Mouse (Mus musculus): Measurements from ENCODE around the gene Lhfpl4. TPM values are rescaled to one million over a fixed set of nuclear protein-coding genes. Genes with fewer than 3 reads are reported as not detected.

Gene Lhfpl4
- 12.1 and 20.8 TPM in 2 replicates for polyA plus RNA-seq (2016; fragmentation: Nextera tagmentation; extraction: Ambion mirVana)

DNA sequence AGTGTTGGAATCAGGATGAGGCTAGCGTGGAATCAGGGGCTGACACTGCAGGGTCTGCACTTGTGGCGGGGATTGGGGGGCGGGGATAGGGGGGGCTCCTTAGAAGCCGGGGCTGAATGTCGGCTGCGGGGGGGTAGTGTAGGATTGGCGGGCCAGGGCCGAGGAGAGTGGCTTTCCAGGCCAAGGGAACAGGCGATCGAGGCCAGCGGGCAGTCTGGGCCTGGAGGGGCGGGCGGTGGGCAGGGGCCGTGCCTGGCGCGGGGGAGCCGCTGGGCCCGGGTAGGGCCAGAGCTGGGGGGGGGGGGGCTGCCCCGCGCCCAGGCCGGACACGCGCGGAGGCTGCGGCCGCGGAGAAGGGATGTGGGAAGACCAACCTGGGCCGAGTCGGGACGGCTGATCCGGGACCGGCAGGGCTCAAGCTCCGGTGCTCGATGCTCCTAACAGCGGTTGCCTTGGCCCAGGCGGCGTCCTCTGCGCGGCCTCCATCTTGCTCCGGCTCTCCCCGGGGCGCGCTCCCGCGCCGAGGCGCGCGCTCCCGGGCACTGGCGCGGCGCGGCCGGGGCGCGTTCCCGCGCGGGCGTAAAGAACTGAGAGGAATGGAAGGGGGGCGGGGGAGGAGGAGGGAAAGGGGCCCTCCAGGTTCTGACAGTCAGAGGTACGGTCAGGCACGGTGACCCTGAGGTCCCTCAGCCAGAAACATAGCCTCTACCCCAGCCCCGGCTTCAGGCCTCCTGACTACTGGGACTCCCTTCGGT is at the start of gene Lhfpl4:
Gene Lhfpl4 (minus strand): TSS at position 544 of the 755 bp plus-strand sequence.
- Histone ChIP-seq H3K27me3 (ENCODE audit: insufficient read depth, poor library complexity, severe bottlenecking) (peaks cover 45% of the 10 kb centered on the region), H3K4me3 (peak within 1 kb of the TSS; percentile 79), H3K9me3 (no peaks in the 10 kb centered on the region), H3K36me3 (no peaks in the 10 kb centered on the region), H3K27ac (peak within 1 kb of the TSS; percentile 94), H3K4me1 (replicated peaks) (peaks cover 33% of the 10 kb centered on the region)
- under 1% methylated on average over 62 of the region's 66 CpGs for WGBS
- peak; percentile 60 for DNase-seq (ENCODE audit: low spot score)

DNA sequence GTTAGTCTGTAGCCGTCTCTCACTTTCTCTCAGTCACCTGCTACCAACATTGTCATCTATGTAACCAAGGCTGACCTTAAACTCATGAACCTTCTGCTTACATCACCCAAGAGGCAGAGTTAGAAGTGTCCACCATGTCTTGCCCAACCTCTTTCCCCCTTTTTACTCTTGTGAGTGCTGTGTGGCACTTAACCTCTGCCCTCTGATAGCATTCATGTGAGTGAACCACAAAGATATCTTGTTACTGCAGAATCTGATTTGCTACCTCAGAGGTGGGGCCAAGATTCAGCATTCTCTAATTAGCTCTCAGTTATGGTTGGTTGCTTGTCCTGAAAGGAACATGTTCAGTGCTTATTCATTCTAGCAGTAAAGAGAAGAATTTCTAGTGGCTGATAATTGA is 47.6 kb upstream of the Lhfpl4 start:
- Histone ChIP-seq H3K4me1 (replicated peaks) (peaks cover 14% of the 10 kb centered on the region), H3K27me3 (ENCODE audit: insufficient read depth, poor library complexity, severe bottlenecking) (no peaks in the 10 kb centered on the region), H3K4me3 (no peak overlapping the region), H3K36me3 (peaks cover 58% of the 10 kb centered on the region), H3K9me3 (no peaks in the 10 kb centered on the region), H3K27ac (no peak overlapping the region)
- DNase-seq (ENCODE audit: low spot score), result no peak
- WGBS, result 89% methylated on average over 1 of the region's 1 CpGs

DNA sequence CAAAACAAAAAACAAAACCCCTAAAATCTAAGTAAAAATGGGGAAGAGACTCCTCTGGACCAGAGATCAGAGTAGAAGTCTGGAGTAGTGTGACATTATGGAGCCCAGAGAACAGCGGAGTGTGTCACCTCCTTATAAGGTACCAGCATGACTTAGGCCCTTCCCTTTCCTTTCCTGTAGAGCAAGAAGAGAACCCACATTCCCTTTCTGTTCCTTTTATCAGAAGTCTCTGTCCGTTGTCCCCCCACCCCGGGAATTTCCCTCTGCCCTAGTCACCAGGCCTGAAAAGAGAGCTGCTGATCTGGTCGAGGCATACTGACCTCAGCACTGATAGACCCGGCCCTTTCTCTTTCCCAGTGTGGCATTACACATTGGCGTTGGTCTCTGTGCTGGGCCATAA is 43.3 kb upstream of the Lhfpl4 start:
- H3K27ac ChIP-seq, result no peak overlapping the region
- peaks cover 21% of the 10 kb centered on the region for H3K4me1 ChIP-seq (replicated peaks)
- 51% methylated on average over 6 of the region's 6 CpGs for WGBS
- no peak for DNase-seq (ENCODE audit: low spot score)
- no peaks in the 10 kb centered on the region for H3K27me3 ChIP-seq (ENCODE audit: insufficient read depth, poor library complexity, severe bottlenecking)
- H3K9me3 ChIP-seq, result no peaks in the 10 kb centered on the region
- H3K36me3 ChIP-seq, result peaks cover 35% of the 10 kb centered on the region
- H3K4me3 ChIP-seq, result peak overlapping the region; percentile 97

DNA sequence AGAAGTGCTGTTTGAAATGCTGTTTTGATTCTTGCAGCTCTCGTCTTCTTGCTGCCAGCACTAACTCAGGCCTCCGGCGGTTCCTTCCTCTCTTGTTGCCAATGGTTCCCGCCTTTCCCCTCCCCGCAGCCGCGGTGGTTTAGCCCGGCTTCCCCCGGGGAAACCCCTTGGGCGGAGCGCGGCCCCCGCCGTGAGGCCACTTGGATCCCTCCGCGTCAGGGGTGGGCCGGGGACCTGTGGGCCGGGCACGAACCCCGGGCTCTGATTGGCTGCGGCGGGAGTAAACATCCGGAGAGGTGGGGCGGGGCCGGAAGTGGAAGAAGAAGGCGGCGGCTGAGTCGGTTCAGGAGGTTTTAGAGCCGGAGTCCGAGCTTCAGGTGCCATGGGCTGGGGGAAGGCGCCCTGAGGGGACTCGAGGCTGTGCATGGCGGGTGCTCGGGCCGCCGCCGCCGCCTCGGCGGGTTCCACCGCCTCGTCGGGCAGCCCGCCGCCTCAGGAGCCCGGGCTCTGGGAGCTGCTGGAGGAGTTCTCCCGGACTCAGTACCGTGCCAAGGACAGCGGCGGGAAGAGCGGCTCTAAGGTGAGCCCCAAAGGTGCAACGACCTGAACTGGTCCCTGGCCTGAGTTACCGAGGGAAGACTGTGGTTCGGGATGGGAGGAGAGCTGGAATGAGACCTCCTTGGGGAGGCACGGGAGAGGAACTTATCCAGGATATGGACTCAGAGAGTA is 42.5 kb upstream of the Lhfpl4 start, which contains the start of gene Mtmr14:
Gene Mtmr14 (plus strand): TSS at position 302 of the 729 bp plus-strand sequence.
- Histone ChIP-seq H3K27ac (peak within 1 kb of the TSS; percentile 85), H3K4me1 (replicated peaks) (peaks cover 21% of the 10 kb centered on the region)
- under 1% methylated on average over 55 of the region's 55 CpGs for WGBS

DNA sequence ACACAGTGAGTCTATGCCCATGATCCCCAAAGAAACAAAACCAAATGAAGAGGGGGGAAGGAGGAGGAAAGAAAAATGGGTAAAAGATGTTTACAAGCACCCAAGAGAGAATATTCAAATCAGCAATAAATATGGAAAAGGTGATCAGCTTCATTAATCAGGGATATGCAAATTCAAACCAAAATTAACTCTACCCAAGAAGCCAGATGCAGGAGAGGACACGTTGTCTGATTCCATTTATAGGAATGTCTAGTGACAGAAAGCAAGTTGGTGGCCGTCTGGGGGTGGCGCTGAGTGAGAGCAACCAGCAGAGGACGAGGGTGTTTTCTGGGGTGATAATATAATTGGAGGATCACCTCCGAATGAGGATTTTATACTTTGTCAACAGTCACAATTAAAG is 40.0 kb upstream of the Lhfpl4 start:
- Histone ChIP-seq H3K4me3 (no peak overlapping the region), H3K9me3 (peaks cover 4% of the 10 kb centered on the region; the same call in 1 of the 2 replicates), H3K36me3 (peaks cover 6% of the 10 kb centered on the region), H3K27ac (no peak overlapping the region), H3K27me3 (ENCODE audit: insufficient read depth, poor library complexity, severe bottlenecking) (no peaks in the 10 kb centered on the region), H3K4me1 (replicated peaks) (peaks cover 21% of the 10 kb centered on the region)
- DNase-seq (ENCODE audit: low spot score), result no peak
- WGBS, result 67% methylated on average over 5 of the region's 5 CpGs

More for the DNA sequence above, 42.5 kb upstream of the Lhfpl4 start, which contains the start of gene Mtmr14:
- Histone ChIP-seq H3K9me3 (no peaks in the 10 kb centered on the region), H3K27me3 (ENCODE audit: insufficient read depth, poor library complexity, severe bottlenecking) (no peaks in the 10 kb centered on the region), H3K4me3 (peak within 1 kb of the TSS; percentile 97), H3K36me3 (peaks cover 28% of the 10 kb centered on the region)
- peak; percentile 99 for DNase-seq (ENCODE audit: low spot score)

DNA sequence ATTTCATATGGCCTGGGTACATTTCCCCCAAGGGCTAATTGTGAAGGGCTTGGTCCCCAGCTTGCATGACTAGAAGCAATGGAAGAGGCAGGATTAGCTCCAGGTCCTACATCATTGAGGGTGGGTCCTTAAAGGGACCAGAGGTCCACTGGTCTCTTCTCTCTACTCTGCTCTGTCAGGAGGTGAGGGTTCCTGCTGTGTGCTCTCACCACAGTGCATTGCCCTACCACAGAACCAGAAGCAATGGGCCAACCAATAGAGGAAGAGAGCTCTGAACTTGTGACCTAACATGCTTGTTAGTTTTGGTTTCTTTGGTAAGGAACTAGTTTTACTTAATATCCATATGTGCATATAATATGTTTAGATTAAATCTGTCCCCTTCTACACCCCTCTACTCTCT is 31.5 kb upstream of the Lhfpl4 start:
- no peak overlapping the region for H3K4me3 ChIP-seq
- DNase-seq (ENCODE audit: low spot score), result no peak
- H3K27ac ChIP-seq, result no peak overlapping the region
- no peaks in the 10 kb centered on the region for H3K27me3 ChIP-seq (ENCODE audit: insufficient read depth, poor library complexity, severe bottlenecking)
- H3K4me1 ChIP-seq (replicated peaks), result no peaks in the 10 kb centered on the region
- H3K9me3 ChIP-seq, result peaks cover 4% of the 10 kb centered on the region; the same call in 1 of the 2 replicates
- no peaks in the 10 kb centered on the region for H3K36me3 ChIP-seq

DNA sequence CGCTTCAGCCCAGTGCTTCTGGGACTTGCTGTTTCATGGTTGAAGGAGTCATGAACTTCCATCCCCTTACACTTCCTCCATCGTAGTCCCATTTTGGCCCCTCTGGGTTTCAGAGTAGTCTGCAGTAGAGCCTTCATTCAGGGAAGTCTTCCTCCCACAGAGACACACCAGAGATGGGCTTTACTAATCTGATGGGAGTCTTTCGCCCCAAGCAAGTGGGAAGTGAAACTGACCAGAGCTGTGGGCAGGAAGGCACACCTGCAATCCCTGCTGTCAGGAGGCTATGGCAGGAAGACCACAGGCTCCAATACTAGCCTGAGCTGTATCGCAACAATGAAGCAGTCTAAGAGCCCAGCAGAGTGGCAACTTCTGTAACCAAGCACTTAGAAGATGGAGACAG is 30.6 kb upstream of the Lhfpl4 start:
- Histone ChIP-seq H3K27me3 (ENCODE audit: insufficient read depth, poor library complexity, severe bottlenecking) (no peaks in the 10 kb centered on the region), H3K4me1 (replicated peaks) (no peaks in the 10 kb centered on the region), H3K4me3 (no peak overlapping the region), H3K36me3 (no peaks in the 10 kb centered on the region), H3K9me3 (no peaks in the 10 kb centered on the region; the same call in 1 of the 2 replicates), H3K27ac (no peak overlapping the region)
- no peak for DNase-seq (ENCODE audit: low spot score)
- WGBS, result 84% methylated on average over 4 of the region's 4 CpGs

DNA sequence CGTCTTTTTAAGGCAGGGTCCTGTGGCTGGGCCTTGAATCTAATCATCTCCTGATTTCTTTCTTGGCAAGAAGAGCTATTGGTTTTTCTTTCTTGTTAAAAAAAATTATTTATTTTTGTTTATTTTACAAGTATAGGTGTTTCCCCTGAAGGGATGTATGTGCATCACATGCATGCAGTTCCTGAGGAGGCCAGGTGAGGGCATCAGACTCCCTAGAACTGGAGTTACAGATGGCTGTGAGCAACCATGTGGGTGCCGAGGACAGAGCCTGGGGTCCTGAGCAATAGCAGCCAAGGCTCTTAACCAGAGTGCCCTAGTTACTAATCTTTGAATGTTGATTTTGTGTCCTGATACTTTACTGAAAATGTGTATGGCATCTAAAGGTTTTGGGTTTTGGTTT is 21.1 kb upstream of the Lhfpl4 start:
- DNase-seq (ENCODE audit: low spot score), result no peak
- WGBS, result 72% methylated on average over 2 of the region's 2 CpGs
- no peaks in the 10 kb centered on the region for H3K36me3 ChIP-seq
- 0 out of 2 replicates have a peak, but pooled peaks cover 5% of the 10 kb centered on the region for H3K9me3 ChIP-seq
- H3K27ac ChIP-seq, result no peak overlapping the region
- H3K27me3 ChIP-seq (ENCODE audit: insufficient read depth, poor library complexity, severe bottlenecking), result no peaks in the 10 kb centered on the region
- no peaks in the 10 kb centered on the region for H3K4me1 ChIP-seq (replicated peaks)
- H3K4me3 ChIP-seq, result no peak overlapping the region

DNA sequence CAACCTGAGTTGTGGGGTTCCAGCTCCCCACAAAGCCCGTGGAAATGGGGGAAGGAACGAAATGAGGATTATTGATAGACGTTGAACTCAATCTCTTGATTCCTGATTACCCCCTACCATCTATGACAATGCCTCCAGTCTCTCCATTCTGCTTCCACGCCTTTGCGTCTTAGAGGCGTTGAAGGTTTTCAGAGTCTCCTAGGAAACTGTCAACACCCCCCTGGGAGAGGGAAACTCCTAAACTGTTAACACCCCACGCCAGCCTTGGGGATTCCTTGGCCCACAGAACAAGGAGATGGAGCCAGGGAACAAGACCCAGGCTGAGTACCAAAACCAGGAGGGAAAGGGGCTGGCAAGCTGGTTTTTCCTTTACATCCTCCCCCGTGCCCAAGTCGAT is 410 bp upstream of the Lhfpl4 start:
- 10% methylated on average over 9 of the region's 9 CpGs for WGBS

DNA sequence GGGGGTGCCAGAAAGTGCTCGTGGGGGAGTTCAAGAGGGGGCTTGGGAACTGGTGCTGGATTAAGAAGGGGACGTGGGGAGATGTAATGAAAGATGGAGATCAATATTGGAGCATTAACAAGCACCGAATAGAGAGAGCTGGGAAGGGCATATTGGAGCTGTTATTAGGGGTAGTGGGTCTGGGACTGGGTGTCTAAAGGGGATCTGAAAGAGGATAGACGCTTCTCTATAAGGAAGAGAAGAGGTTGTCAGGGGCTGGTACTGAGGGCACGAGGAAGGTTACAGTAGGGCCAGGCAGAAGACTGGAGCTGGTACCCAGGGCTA is 705 bp downstream of the Lhfpl4 start:
- Histone ChIP-seq H3K36me3 (no peaks in the 10 kb centered on the region), H3K4me3 (peak overlapping the region; percentile 79), H3K27ac (peak overlapping the region; percentile 94), H3K27me3 (ENCODE audit: insufficient read depth, poor library complexity, severe bottlenecking) (peaks cover 45% of the 10 kb centered on the region), H3K9me3 (no peaks in the 10 kb centered on the region), H3K4me1 (replicated peaks) (peaks cover 33% of the 10 kb centered on the region)
- no peak for DNase-seq (ENCODE audit: low spot score)
- WGBS, result 4% methylated on average over 5 of the region's 5 CpGs

More for the DNA sequence above, 410 bp upstream of the Lhfpl4 start:
- Histone ChIP-seq H3K36me3 (no peaks in the 10 kb centered on the region), H3K4me3 (peak overlapping the region; percentile 79), H3K27ac (peak overlapping the region; percentile 94), H3K9me3 (no peaks in the 10 kb centered on the region), H3K27me3 (ENCODE audit: insufficient read depth, poor library complexity, severe bottlenecking) (peaks cover 45% of the 10 kb centered on the region), H3K4me1 (replicated peaks) (peaks cover 33% of the 10 kb centered on the region)
- DNase-seq (ENCODE audit: low spot score), result no peak

DNA sequence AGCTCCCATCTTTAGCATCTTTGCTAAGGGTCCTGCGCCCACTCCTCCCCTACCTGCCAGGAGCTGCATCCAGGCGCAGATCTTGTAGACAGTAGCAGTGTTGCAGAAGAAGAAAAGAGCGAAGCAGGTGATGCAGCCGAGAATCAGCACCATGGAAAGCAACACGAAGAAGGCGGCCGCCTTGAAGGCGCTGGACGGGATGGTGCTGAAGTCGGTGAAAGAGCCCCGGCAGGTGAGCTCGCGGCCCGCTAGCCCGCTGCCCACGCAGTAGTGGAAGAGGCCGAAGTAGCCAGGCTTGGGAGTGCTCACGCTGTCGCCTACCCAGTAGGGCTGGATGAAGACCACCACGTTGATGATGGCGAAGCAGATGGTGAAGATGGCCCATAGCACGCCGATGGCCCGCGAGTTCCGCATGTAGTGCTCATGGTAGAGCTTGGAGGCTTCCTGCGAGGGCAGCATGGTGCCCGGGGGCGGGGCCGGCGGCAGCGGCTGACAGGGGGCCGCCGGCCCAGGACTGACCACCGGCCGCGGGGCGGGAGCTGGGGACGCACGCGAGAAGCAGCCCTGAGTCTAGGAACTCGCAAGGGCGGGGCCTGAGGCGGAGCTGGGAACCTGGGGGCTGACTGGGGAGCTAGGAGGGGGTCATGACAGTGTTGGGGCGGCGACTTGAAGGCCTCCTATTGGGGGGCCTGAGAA is 1.3 kb downstream of the Lhfpl4 start:
- Histone ChIP-seq H3K9me3 (no peaks in the 10 kb centered on the region), H3K27me3 (ENCODE audit: insufficient read depth, poor library complexity, severe bottlenecking) (peaks cover 45% of the 10 kb centered on the region), H3K4me3 (peak overlapping the region; percentile 79), H3K36me3 (no peaks in the 10 kb centered on the region), H3K27ac (peak overlapping the region; percentile 41), H3K4me1 (replicated peaks) (peaks cover 33% of the 10 kb centered on the region)
- DNase-seq (ENCODE audit: low spot score), result peak; percentile 57
- WGBS, result 3% methylated on average over 46 of the region's 46 CpGs

DNA sequence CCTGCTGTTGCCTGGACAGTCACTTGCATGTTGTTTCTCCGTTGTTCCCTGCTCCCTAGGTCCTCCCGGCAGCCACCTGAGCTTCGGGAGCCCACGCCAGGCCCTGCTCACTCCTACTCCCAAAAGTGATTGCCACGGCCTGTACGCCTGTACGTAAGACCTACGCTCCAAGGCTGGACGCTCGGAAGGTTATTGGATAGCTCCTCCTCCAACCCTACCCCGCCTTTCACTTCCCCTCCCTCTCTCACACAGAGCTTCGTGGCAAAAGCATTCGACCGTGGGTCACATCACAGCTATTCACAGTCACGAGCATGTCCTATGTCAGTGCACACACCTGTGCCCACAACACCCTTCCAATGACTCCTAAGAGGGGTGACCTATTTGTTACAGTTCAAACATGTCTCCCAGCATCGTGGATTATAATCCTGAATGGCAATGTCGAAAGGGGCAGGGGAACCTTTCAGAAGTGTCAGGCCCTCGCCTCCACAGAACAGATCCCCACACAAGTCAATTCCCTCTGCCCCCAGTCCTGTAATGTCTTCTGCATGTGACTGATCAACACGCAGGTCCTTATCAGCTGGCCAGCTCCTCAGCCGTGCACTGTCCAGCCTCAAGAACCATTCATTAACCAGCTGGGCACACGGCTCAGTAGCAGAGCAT is 10.2 kb downstream of the Lhfpl4 start:
- Histone ChIP-seq H3K27me3 (ENCODE audit: insufficient read depth, poor library complexity, severe bottlenecking) (no peaks in the 10 kb centered on the region), H3K9me3 (no peaks in the 10 kb centered on the region), H3K4me1 (replicated peaks) (peaks cover under 1% of the 10 kb centered on the region; the same call in 1 of the 2 replicates), H3K27ac (no peak overlapping the region), H3K4me3 (no peak overlapping the region), H3K36me3 (peaks cover 16% of the 10 kb centered on the region)
- 86% methylated on average over 21 of the region's 21 CpGs for WGBS
- no peak for DNase-seq (ENCODE audit: low spot score)

All from hindbrain, embryonic 10.5 days (tissue).